Mouse (Mus musculus) myocyte (in vitro differentiated cells): ENCODE measurements around the gene Deaf1.

Source experiments
- E2F4 ChIP-seq: IDR thresholded peaks from one replicate; pipeline ENCODE4 v1.6.1; 2011; ENCODE audit warnings: mild to moderate bottlenecking, control low read depth, moderate library complexity; ENCODE audit not compliant: insufficient read depth
- MAX ChIP-seq: IDR thresholded peaks from one replicate; pipeline ENCODE4 v1.6.1; 2011; ENCODE audit warnings: low read depth, mild to moderate bottlenecking, control low read depth
- MYOD1 ChIP-seq, 3 experiments: IDR thresholded peaks; one replicate each; pipeline ENCODE4 v1.6.1; 2011; ENCODE audit warnings: control low read depth in 2 of 3, low read depth in 2 of 3, mild to moderate bottlenecking in 2 of 3, moderate library complexity in 1 of 3; ENCODE audit not compliant: insufficient read length in 2 of 3, control insufficient read depth in 1 of 3
- POLR2A ChIP-seq: IDR thresholded peaks from one replicate; pipeline ENCODE4 v1.6.1; 2011; ENCODE audit warnings: low read depth, mild to moderate bottlenecking, control low read depth, moderate library complexity; ENCODE audit not compliant: insufficient read length
- POLR2AphosphoS2 ChIP-seq: IDR thresholded peaks from one replicate; pipeline ENCODE4 v1.6.1; 2011; ENCODE audit warnings: low read depth, control low read depth; ENCODE audit not compliant: insufficient read length
- SRF ChIP-seq: IDR thresholded peaks from one replicate; pipeline ENCODE4 v1.6.1; 2011; ENCODE audit warnings: low read depth; ENCODE audit not compliant: control insufficient read depth, insufficient read length
- TCF3 ChIP-seq: IDR thresholded peaks from one replicate; pipeline ENCODE4 v1.6.1; 2011; ENCODE audit warnings: low read depth, control low read depth; ENCODE audit not compliant: insufficient read length
- USF1 ChIP-seq: IDR thresholded peaks from one replicate; pipeline ENCODE4 v1.6.1; 2011; ENCODE audit warnings: low read depth, mild to moderate bottlenecking, control low read depth, moderate library complexity

- TF ChIP-seq USF1 (no peak), MYOD1 (IDR thresholded peaks at IDR 0.05; ENCODE audit: control insufficient read depth in 1 of 3, insufficient read length in 2 of 3, low read depth in 2 of 3) (no peak), POLR2A (no peak), E2F4 (no peak), SRF (no peak), POLR2AphosphoS2 (no peak), TCF3 (no peak), MAX (no peak)
Measured at GRCm38 (mm10) chr7:141293852-141294471, 33.5 kb downstream of the Deaf1 start.
